In the genomic region with DNA sequence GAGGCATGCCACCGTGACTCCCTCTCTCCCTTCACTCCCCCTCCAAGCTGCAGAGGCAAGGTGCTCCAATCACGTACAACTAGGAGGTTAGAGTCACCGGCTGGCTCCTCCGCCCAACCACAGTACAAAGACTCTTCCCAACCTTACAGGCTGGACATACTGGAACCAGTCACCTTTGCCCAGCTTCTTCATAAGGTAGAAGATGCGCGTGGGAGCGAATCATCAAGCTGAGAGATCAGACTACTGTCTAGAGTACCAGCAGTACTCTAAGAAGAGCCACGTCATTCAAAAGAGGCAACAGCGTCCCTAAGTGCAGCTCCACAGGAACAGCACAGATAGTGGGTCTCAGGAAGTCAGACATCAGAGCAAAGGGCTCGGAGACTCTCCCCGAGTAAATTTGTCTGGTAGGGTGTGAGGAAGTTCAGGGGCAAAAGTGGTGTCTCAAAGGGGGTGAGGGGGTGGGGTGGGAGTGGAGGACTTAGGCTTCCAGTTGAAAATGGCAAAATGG, we compare ENCODE assay signal across 1 mouse cellular context.
A peak's percentile ranks its signal among the peaks of the same experiment; 100 is the strongest.
TF ChIP-seq lines count a peak whose summit lies in the region.

No protein-coding gene starts in this region.

TF ChIP-seq in MEL, 35 proteins besides CTCF, POLR2A, EP300 and RAD21:
- TF ChIP-seq HCFC1 (IDR thresholded peaks at IDR 0.05; ENCODE audit: low read depth, low read length) (no peak), ZC3H11A (IDR thresholded peaks at IDR 0.05; ENCODE audit: low read depth, low read length) (no peak), TCF12 (IDR thresholded peaks at IDR 0.05; ENCODE audit: low read depth, low read length) (0 out of 2 replicates have a peak, but pooled peaks have one; percentile 17), MXI1 (IDR thresholded peaks at IDR 0.05; ENCODE audit: low read depth, low read length) (no peak), ELF1 (IDR thresholded peaks at IDR 0.05; ENCODE audit: low read depth, low read length) (0 out of 2 replicates have a peak, but pooled peaks have one; percentile 51), ETS1 (IDR thresholded peaks at IDR 0.05; ENCODE audit: low read depth, low read length) (peak; percentile 51), SMC3 (IDR thresholded peaks at IDR 0.05; ENCODE audit: low read depth, low read length) (peak; percentile 16; the same call in 1 of the 2 replicates)
